Mouse (Mus musculus): ENCODE measurements around the gene Dapk1. TPM values are rescaled to one million over a fixed set of nuclear protein-coding genes. Genes with fewer than 3 reads are reported as not detected.

Dapk1 gene
- total RNA-seq, 2 experiments from 2014 or later: 8.0 to 8.2 TPM

DNA sequence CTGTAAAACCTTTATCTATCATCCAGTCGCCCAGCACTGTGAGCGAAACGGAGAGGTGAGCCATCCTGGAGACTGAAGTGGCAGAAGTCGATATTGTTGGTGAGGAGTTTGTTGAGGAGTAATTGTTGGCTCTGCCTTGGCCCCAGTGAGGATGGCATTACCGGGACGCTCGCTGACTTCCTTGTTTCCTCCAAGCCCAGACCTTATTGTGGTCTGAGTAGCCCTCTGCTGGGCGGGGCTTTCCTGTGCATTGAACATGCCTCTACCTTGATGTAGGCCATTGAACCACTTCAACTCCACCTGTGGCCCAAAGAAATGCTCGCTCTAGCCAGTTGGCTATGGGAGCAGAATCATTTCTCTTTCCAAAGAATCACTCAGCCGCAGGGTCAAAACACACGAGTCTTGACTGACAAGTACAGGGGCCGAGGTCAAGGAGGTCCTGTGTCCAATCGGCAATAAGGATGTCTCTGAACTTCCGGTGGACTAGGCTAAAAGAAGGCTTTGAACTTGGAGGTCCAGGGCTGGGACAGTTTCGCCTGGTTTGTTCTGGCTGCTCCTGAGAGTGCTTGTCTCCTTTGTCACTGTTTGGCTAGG lies 13.4 kb downstream of the Dapk1 start:
- no peak for DNase-seq

DNA sequence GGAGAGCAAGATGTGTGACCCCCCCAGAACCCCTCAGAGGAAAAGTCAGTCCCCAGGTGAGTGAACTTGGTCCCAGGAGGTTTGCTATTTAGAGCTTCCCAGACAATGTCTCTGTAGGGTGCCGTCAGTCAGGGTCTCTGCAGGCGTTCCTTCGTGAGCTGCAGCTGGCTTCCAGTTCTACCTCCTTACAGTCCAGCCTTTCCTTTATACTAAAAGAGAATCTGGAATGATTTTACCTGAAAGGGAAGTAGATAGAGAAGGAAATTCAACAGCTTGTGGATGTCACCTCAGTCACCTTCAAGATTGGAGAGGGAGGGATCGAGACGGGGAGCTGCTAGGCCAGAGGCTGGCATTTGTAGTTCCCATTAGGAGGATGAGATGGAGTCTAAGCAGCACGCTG lies 14.3 kb downstream of the Dapk1 start:
- DNase-seq: no peak

DNA sequence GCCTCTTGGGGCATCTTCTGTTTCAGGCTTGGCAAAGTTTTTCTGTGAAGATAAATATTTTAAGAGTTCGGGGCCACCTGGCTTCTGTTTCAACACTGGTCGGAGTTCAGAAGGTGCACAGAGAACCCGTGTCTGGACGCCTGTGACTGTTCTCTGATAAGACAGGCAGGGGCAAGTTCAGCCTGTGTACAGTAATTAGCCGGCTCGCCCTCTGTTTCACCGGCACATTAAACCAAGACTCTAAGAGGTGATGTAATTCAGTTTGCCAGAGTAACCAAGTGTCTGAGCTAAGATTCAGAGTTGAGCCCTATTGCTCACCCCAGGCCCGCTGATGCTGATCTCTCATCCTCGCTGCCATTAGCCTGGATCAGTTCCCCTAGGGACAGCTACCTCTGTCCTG lies 16.5 kb downstream of the Dapk1 start:
- no peak for DNase-seq

DNA sequence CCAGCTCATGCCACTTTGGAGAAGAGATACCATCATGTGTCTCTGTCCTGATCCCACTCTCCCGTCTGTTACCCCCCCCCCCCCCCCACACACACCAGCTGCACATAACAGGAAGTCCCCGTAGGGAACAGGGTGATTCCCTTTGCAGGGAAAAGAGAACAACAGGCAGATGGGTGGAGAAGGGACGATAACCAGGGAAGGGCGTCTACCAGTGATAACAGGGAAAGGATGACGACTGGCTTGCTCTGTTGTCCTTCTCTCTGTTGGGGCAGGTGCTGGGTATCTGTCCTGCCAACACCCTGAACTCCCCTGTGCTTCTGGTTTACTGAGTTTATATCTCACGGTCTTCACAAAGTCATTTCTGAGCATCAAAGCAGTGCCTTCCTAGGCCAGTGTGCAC lies 18.0 kb downstream of the Dapk1 start:
- no peak for DNase-seq

DNA sequence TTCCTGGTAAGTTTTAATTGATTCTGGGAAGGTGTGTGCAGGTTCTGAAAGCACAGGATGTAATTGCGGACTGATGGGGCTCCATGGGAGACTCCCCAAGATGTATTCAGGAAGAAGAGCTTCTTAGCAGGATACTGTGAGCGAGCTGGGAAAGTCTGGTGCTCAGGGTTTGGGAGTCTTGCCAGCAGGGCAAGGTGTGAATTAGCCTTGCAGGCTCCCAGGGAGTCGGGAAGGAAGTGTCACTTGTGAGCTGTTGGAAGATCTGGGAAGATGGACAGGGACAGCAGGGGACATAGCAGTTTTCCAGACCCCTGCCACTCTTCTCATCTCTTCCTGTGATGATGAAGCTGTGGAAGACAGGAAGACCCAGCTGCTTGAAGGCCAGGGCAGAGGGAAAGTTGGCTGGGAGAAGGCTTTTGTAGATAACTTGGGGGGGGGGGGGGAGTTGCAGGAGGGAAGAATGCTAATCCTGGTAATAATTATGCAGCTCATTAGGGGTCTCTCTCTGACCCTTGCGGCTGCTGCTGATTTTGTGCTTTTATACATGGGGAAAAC lies 19.7 kb downstream of the Dapk1 start:
- DNase-seq: no peak

DNA sequence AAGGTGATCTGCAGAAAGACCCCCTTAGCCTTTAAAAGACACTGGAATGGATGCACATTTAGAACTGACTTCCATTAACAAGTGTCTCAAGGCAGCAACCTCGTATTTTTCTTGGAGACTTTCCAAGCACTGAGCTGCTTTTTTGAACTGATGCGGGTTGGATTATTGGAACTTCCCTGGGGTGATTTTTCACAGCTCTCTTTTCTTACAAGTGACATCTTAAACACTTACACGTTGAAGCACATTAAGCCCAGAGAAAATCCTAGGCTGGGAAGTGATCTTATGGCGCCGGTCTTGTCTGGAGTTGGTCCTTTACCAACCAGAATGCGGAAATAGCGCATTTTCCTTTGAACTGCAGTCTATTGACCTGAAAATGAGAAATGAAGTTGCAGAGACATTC lies 23.8 kb downstream of the Dapk1 start:
- no peak for DNase-seq

DNA sequence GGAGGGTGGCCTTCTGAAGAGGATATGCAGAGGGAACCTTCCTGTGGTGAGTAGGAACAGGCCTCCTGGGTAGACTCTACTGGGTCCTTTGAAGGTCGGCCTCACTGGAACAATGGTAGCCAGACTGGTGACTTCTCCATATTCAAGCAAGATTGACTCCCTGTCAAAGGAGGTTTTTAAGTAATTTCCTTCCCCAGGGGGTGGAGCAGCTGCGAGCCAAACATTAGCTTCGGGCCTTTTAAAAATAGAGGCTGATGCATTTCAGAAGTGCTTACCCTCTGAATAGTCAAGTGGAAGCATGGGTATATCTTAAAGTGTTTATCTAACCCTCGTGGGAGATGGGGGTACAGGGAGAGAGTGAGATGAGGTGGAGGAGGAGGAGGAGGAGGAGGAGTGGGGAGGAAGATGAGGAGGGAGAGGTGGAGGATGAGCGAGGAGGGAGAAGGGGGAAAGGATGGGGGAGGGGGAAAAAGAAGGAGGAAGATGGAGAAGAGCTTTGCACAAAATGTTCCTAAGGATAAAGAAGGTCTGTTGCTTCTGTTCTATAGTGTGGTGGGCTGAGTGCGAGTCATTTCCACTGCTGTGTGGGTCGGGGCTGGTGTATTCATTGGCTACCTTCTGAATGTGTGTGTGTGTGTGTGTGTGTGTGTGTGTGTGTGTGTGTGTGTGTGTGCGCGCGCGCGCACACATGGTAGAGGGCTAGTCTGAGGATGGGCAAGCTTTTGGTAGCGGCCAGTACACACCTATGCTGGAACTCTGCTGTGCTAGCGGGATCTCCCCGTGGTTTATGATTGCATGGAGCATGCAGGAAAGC lies 26.3 kb downstream of the Dapk1 start:
- DNase-seq: no peak

DNA sequence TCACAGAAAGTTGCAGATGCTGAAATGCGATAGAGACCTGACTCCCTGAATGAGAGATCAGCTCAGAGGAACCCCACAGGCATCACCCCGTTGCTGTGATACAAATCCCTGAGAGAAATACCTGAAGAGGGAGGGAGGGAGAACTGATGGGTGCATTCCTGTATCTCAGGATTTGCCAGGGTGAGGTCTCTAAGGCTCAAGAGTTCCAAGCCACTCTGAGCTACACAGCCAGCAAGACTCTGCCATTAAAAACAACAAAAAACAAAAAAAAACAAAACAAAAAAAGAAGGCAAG lies 26.9 kb downstream of the Dapk1 start:
- no peak for DNase-seq

DNA sequence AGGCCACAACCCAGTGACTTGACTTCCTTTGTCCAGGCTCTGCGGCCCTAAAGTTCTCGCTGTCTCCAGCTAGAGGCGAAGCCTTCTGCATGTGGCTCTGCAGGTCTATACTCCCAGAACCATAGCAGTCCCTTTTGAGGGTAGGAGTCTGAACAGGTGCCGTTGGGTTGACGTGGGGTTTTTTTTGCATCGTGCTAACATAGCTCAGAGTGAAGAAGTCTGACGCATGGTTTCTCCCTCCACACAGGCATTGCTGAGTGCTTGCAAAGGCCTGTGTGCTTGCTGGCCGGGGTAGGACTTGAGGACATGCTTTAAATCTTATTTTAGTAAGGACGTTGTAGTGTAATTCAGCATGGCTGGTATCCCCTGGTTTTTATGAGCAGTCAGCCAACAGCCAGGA lies 27.7 kb downstream of the Dapk1 start:
- DNase-seq: no peak

DNA sequence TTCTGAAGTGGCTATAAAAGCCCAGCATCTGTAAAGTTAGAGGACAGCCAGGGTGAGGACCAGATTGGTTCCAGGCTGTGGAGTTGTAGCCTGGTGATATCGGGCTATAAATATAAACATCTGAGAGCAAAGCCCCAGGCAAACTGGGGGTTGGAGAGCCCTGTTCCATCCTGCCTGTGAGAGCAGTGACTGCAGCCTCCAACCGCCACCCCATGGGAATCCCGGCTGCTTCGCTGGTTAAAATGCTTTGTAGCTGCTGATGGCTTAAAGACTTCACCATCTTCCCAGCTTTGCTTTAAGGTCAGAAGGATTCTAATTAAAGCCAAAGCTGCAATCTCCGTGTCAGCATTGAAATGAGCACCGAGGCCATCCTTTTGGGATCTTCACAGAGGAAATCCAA lies 32.2 kb downstream of the Dapk1 start:
- no peak for DNase-seq

DNA sequence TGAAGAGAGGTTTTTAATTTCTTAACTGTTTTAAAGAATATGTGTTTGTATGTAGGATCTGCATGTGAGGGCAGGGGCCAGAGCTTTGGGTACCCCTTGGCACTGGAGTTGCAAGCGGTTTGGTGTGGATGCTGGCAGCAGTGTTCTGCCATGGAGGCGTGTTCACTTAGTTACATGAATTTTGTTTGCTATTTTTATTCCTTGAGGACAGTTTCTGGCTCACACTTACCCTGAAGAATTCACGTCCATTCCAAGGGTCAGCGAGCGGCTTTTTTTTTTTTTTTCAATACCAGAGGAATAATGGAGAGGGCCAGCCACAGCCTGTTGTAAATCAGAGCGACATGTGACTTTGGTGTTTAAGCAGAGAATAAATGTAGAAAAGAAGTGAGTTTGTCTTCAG lies 33.9 kb downstream of the Dapk1 start:
- DNase-seq: no peak

DNA sequence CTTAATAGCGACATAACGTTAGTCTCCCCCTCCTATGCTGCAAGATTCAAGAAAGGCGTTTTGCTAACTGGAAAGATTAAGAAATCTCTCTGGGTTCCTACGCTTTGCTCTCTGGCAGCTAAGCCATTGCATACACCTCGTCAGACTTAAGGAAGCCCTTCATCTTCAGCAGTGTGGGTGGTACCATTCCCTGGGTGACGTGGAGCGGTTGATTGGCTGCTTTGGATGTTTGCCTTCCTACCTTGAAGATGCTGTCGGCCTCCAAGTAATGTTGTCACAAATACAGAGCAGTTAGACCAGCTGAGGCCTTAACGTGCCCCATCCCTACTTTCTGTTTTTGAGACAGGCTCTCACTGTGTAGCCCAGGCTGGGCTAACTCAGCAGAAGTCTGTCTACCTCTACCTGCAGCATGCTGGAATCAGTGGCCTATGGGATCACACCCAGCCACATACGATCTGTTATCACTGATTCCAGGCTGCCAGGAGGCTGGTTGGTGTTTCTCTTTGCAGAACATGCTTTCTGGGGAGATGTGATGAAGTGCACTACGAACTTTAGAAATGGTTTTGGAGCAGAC lies 37.8 kb downstream of the Dapk1 start:
- no peak for DNase-seq

DNA sequence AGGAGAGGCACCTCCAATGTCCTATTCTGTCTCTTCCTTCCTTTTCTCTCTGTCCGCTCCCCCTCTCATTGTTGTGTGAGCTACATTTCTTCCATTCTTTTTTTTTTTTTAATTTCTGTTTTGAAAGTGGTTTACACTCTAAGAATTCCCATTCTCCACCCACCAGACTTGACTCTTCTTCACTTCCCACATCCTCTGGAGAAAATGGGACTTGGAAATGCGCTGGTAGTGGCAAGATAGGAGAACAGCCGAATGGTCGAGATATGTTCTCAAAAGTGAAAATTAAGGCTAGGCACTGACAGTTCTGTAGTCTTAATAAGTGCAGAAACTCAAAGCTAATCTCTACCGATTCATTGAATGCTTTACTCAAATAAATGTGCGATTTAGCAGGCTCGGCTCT lies 38.7 kb downstream of the Dapk1 start:
- no peak for DNase-seq

DNA sequence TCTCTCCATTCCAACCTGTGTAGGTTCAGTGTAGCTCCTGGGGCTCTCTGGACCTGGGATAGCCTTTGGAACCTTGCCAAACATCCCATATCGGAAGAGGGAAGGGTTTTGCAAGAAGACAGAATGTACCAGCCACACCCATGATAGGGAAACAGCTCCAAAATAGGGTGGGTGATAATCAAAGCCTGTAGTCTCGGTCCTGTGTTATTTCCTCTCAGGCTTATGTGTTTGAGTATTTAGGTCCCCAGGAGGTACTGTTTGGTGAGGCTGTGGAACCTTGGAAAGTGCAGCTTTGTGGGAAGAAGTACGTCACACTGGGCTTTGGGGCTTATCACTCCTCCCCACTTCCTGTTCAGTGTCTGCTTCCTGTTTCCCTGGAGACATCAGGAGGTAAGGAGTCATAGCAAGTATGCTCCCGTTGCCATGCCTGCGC lies 42.7 kb downstream of the Dapk1 start:
- DNase-seq: no peak

DNA sequence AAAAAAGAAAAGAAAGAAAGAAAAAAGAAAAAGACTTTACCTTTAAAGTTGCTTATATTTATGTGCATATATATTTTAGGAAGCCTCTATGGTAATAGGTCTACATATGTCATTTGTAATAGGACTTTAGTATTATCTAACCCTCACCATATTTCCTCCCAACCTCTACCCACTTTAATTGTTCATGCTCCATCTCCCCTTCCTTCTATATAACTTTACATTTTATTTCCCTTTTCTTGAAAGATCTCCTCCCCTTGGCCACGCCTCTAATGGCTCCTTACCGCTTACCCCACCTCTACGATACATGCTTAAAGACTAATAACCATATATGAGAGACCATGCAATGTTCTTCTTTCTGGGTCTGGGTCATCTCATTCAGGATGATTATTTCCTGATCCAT lies 45.0 kb downstream of the Dapk1 start:
- no peak for DNase-seq

DNA sequence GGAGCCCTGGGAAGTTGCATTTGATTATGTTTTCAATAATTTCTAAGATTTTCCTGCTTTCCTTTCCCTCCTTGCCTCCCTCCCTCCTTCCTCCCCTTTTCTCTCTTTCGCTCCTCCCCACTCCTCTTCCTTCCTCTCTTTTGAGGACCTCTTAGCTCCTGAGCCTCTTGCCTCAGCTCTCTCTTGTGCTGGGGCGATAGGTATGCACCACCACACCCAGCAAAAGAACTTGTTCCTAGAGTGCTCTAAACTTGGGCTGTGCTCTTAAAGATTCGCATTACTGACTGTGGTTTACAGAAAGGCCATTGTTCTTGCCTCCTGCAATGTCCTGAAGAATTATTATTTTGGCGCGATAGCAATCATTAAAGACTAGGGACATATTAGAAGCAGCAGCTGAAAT lies 46.6 kb downstream of the Dapk1 start:
- DNase-seq: no peak

DNA sequence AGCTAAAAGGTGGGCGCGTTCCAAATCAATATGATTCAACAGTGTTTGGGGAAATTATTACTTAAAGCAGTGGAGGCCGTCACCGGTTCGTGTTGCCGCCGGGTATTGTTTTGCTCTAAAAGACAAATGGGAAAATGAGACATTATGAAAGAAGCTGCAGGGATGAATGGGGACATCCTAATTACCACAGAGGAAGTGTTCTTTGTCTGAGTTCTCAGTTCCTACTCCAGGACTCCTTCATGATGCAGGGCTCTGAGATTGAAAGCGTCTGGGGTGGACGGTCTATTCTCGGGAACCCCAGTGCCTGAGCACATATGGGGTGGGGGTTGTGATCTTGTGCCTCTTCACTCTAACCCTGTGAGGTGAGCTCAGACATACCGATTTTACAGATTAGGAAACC lies 48.3 kb downstream of the Dapk1 start:
- no peak for DNase-seq

DNA sequence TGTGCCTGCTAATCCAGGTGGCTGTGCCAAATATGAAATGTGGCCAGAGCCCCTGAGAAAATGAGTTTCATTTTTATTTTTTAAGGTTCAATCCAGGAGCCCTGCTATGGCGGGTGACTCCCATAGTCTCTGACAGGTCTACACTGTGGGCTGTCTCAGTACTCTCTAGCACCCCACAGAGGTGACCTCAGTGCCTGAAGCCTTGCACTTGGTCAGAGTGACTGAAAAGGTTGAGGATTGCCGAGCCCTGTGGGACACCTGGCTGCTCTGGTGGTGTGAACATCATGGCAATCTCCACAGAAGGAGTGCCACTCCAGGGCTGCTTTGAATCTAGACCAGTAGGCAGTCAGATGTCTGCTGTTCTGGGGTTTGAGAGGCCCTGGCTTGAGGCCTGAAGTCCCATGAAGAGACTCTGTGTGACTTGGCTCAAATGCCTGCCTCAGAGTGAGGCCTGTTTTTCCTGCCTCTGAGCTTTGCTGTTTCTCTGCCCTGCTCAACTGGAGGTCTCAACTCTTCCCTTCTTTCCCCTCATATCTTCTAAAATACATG lies 52.3 kb downstream of the Dapk1 start:
- DNase-seq: no peak

DNA sequence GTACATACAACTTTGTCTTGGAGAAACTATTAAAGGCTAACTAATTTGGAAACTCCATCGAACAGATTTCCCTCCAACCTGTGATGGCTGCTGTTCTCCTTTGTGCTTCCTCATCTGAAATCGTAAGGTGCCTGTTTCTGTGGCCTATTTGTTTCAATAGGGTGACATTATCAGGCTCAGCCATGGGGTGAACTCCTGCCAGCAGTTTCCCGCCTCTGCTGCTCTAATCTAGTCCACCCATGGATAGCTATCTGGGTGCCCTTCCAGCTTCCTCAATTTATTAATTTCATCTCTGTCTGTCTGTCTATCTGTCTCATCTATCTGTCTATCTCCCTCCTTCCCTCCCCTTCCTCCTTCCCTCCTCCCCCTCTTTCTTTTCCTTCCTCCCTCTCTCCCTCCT lies 53.5 kb downstream of the Dapk1 start:
- no peak for DNase-seq

DNA sequence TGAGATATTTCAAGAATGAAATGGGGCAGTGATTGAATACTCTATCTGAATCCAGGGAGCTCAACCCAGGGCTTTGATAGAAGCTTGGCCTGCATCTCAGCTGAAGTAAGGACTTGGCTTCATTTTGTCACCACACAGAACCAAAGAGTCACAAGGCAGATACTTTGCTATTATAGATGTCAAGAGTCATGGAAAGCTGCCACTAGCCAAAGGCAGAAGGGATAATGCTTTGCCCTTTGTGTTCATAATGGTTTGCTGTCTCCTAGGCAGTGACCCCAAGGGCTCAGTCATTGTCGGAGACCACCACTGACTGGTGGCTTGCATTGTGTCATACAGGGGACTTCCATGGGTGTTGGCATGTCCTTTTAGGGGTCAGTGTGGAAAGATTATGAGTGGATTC lies 57.9 kb downstream of the Dapk1 start:
- DNase-seq: no peak

DNA sequence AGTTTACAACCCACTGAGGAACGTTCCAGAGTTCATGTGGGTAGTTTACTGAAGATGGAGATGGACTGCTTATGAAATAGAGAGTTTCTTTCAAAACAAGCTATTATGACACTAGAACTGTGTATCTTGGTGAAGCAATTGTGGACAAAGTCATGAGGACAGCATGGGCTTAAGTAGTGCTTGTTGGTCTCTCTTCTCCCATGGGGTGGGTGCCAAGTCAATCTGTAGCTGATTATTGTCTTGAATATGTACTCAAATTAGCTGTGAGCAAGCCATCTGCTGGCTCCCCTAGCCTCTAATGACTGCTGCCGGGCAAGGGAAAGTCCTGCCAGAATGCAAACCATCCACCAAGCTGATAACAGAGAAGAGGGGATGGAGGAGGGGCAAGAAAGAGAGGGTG lies 58.3 kb downstream of the Dapk1 start:
- DNase-seq: no peak

DNA sequence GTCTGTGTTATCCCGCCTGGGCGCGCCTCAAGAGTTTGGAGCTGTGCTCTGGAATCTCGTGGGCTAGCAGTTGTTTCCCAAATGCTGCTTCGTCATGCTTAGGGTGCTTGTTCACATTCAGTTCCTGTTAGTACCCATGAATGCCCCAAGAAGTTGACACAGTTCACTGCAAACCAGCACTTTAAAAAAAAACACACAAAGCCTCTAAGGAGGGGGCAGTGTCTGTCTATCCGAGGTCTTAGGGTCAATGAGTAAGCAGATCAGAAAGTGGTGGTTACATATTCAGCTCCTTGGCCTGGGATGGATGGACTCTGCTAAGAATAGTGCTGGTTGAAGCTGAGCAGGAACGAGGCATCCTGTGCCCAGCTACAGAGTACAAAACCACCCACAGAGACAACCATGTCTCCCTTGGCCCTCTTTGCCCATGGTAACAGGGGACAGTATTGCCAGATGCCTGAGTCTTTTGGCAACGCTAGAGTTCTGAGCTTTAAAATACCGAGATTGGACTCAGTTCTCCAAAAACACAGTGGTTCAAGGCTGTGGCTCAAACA lies 59.0 kb downstream of the Dapk1 start:
- DNase-seq: no peak

DNA sequence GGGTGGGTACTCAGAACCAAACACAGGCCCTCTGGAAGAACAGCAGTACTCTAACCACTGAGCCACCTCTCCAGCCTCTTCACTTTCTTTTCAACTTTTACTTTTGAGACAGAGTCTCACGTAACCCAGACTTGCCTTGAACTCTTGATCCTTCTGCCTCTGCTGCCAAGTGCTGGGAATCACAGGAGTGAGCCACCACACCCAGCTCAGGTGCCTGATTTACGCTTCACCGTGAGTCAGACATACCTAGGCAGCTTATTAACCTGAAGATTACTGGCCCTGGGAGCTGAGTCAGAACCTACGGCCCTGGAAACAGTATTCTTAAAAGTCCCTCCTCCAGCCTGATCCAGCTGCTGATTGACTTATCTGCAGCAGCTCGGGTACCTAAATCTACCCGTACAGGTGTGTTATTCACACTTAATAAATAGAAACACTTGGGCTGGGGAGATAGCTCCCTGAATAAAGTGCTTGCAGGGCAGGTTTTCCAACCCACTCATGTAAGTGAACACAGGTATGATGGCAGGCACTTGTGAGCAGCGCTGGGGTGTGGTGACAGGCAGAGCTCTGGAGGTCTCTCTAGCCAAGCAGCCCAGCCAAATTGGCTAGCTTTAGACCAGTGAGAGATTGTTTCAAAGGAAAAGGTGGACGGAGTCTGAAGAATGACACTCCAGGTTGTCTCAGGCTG lies 60.9 kb downstream of the Dapk1 start:
- no peak for DNase-seq

Measured in gastrocnemius, postnatal 25 days (tissue).